Mouse (Mus musculus) MEL (cell line): ENCODE data around the gene Dock3. TPM values are rescaled to one million over a fixed set of nuclear protein-coding genes. Genes with fewer than 3 reads are reported as not detected.

ENCODE experiments used
- DNase-seq: peaks from one replicate; pipeline ENCODE4 v3.0.0; 2011; ENCODE audit warnings: low read depth, low spot score
- H3K27ac ChIP-seq: 2 replicates; pipeline ENCODE4 v1.5.1; 2012; ENCODE audit warnings: low read depth, mild to moderate bottlenecking, control low read depth, low read length, moderate library complexity; ENCODE audit not compliant: control insufficient read depth
- H3K27me3 ChIP-seq, 2 experiments: fragments of 150-350 bp in 1 of 2; sonication (generic) in 1 of 2; 2 replicates each; pipeline ENCODE4 v1.6.1; 2012; ENCODE audit warnings: low read length in 2 of 2, mild to moderate bottlenecking in 2 of 2, improper control_type of control experiment in 1 of 2, moderate library complexity in 1 of 2; ENCODE audit not compliant: insufficient read depth in 2 of 2, control insufficient read depth in 1 of 2
- H3K36me3 ChIP-seq, 2 experiments: 2 replicates each; pipeline ENCODE4 v1.6.1; 2012 to 2014; ENCODE audit warnings: low read length in 2 of 2, improper control_type of control experiment in 1 of 2, inconsistent platforms in 1 of 2, mild to moderate bottlenecking in 1 of 2; ENCODE audit not compliant: insufficient read depth in 2 of 2, control insufficient read depth in 1 of 2
- H3K4me1 ChIP-seq, 2 experiments: fragments of 150-350 bp in 1 of 2; sonication (generic) in 1 of 2; 2 replicates each; pipeline ENCODE4 v1.6.1; 2012; ENCODE audit warnings: low read length in 2 of 2, improper control_type of control experiment in 1 of 2, mild to moderate bottlenecking in 1 of 2; ENCODE audit not compliant: insufficient read depth in 2 of 2, control insufficient read depth in 1 of 2
- H3K4me3 ChIP-seq, 2 experiments: fragments of 150-350 bp in 1 of 2; sonication (generic) in 1 of 2; 2 replicates each; pipeline ENCODE4 v1.5.1; 2012; ENCODE audit warnings: low read depth in 2 of 2, low read length in 2 of 2, mild to moderate bottlenecking in 2 of 2, moderate library complexity in 2 of 2, control low read depth in 1 of 2, improper control_type of control experiment in 1 of 2; ENCODE audit not compliant: control insufficient read depth in 1 of 2, insufficient read depth in 1 of 2
- H3K79me2 ChIP-seq: 2 replicates; pipeline ENCODE4 v1.6.1; 2012; ENCODE audit warnings: mild to moderate bottlenecking, low read length, moderate library complexity; ENCODE audit not compliant: control insufficient read depth, poor library complexity, insufficient read depth
- H3K9ac ChIP-seq: 2 replicates; pipeline ENCODE4 v1.6.1; 2012; ENCODE audit warnings: low read depth, mild to moderate bottlenecking, control low read depth, low read length, moderate library complexity; ENCODE audit not compliant: control insufficient read depth, poor library complexity, severe bottlenecking
- H3K9me3 ChIP-seq: fragments of 150-350 bp; sonication (generic); replicated peaks from 2 replicates; pipeline ENCODE4 v1.6.1; 2012; ENCODE audit warnings: mild to moderate bottlenecking, low read length, improper control_type of control experiment, moderate library complexity; ENCODE audit not compliant: insufficient read depth
- BHLHE40 ChIP-seq: IDR thresholded peaks from 2 replicates; pipeline ENCODE4 v1.6.1; 2012; ENCODE audit warnings: low read depth, mild to moderate bottlenecking, inconsistent platforms, low read length, improper control_type of control experiment, borderline replicate concordance
- CHD2 ChIP-seq: IDR thresholded peaks from 2 replicates; pipeline ENCODE4 v1.6.1; 2011; ENCODE audit warnings: low read length, improper control_type of control experiment
- ELF1 ChIP-seq: IDR thresholded peaks from 2 replicates; pipeline ENCODE4 v1.6.1; 2014; ENCODE audit warnings: low read depth, mild to moderate bottlenecking, inconsistent platforms, low read length, improper control_type of control experiment, moderate library complexity
- GABPA ChIP-seq: IDR thresholded peaks from 2 replicates; pipeline ENCODE4 v1.6.1; 2012; ENCODE audit warnings: low read depth, mild to moderate bottlenecking, inconsistent platforms, low read length, improper control_type of control experiment, moderate library complexity
- GATA1 ChIP-seq: IDR thresholded peaks from 2 replicates; pipeline ENCODE4 v1.6.1; 2011; ENCODE audit warnings: low read depth, low read length, improper control_type of control experiment
- HCFC1 ChIP-seq: IDR thresholded peaks from 2 replicates; pipeline ENCODE4 v1.6.1; 2012; ENCODE audit warnings: low read depth, mild to moderate bottlenecking, inconsistent platforms, low read length, improper control_type of control experiment, moderate library complexity
- JUND ChIP-seq: IDR thresholded peaks from 2 replicates; pipeline ENCODE4 v1.6.1; 2011; ENCODE audit warnings: low read depth, mild to moderate bottlenecking, improper control_type of control experiment, low read length
- MEF2A ChIP-seq: IDR thresholded peaks from 2 replicates; pipeline ENCODE4 v1.6.1; 2014; ENCODE audit warnings: low read depth, mild to moderate bottlenecking, inconsistent platforms, low read length, improper control_type of control experiment; ENCODE audit not compliant: poor library complexity, insufficient replicate concordance, severe bottlenecking; ENCODE audit errors: extremely low read depth
- MYC ChIP-seq: IDR thresholded peaks from 2 replicates; pipeline ENCODE4 v1.6.1; 2011; ENCODE audit warnings: low read depth, mild to moderate bottlenecking, low read length, improper control_type of control experiment, moderate library complexity
- NELFE ChIP-seq: IDR thresholded peaks from 2 replicates; pipeline ENCODE4 v1.6.1; 2011; ENCODE audit warnings: low read depth, low read length, improper control_type of control experiment
- NRF1 ChIP-seq: IDR thresholded peaks from 2 replicates; pipeline ENCODE4 v1.6.1; 2014; ENCODE audit warnings: low read depth, mild to moderate bottlenecking, inconsistent platforms, low read length, improper control_type of control experiment, moderate library complexity; ENCODE audit not compliant: poor library complexity, insufficient read depth, severe bottlenecking
- POLR2A ChIP-seq, 2 experiments: IDR thresholded peaks; 2 replicates each; pipeline ENCODE4 v1.6.1; 2011 to 2012; ENCODE audit warnings: low read length in 2 of 2, mild to moderate bottlenecking in 2 of 2, control low read depth in 1 of 2, improper control_type of control experiment in 1 of 2, low read depth in 1 of 2, moderate library complexity in 1 of 2; ENCODE audit not compliant: control insufficient read depth in 1 of 2, insufficient read depth in 1 of 2, poor library complexity in 1 of 2
- POLR2AphosphoS2 ChIP-seq: IDR thresholded peaks from 2 replicates; pipeline ENCODE4 v1.6.1; 2011; ENCODE audit warnings: low read length, improper control_type of control experiment
- RAD21 ChIP-seq: IDR thresholded peaks from 2 replicates; pipeline ENCODE4 v1.6.1; 2011; ENCODE audit warnings: mild to moderate bottlenecking, low read depth, low read length, improper control_type of control experiment
- SIN3A ChIP-seq: IDR thresholded peaks from 2 replicates; pipeline ENCODE4 v1.6.1; 2012; ENCODE audit warnings: low read length, improper control_type of control experiment, inconsistent platforms
- SMC3 ChIP-seq: IDR thresholded peaks from 2 replicates; pipeline ENCODE4 v1.6.1; 2011; ENCODE audit warnings: low read depth, low read length, improper control_type of control experiment
- TAL1 ChIP-seq: IDR thresholded peaks from 2 replicates; pipeline ENCODE4 v1.6.1; 2012; ENCODE audit warnings: mild to moderate bottlenecking, inconsistent platforms, low read length, moderate library complexity, mixed read lengths
- UBTF ChIP-seq: IDR thresholded peaks from 2 replicates; pipeline ENCODE4 v1.6.1; 2012; ENCODE audit warnings: low read depth, mild to moderate bottlenecking, inconsistent platforms, low read length, improper control_type of control experiment, moderate library complexity, borderline replicate concordance; ENCODE audit not compliant: insufficient read depth
- USF1 ChIP-seq: IDR thresholded peaks from 2 replicates; pipeline ENCODE4 v1.6.1; 2014; ENCODE audit warnings: low read depth, mild to moderate bottlenecking, inconsistent platforms, low read length, improper control_type of control experiment, moderate library complexity
- polyA plus RNA-seq, 2 experiments: library from polyadenylated mRNA; stranded (reverse) in 1 of 2; unstranded in 1 of 2; fragments of >175 nt in 1 of 2; fragments of >200 nt in 1 of 2; gene quantifications; 2 replicates each; pipeline versions ENCODE4 v1.2.1 to v1.2.4; 2012; ENCODE audit warnings: low replicate concordance in 2 of 2, low read depth in 1 of 2; ENCODE audit not compliant: insufficient read length in 2 of 2, insufficient read depth in 1 of 2, missing spikeins in 1 of 2
- total RNA-seq: library from RNA; depleted of rRNA; stranded (reverse); fragments of 300-350 nt; gene quantifications from 2 replicates; pipeline ENCODE4 v1.2.3, GENCODE M21; 2012

Dock3 gene
- total and polyA plus RNA-seq, 3 experiments = 0.03 to 0.08 TPM; not detected in 1

DNA sequence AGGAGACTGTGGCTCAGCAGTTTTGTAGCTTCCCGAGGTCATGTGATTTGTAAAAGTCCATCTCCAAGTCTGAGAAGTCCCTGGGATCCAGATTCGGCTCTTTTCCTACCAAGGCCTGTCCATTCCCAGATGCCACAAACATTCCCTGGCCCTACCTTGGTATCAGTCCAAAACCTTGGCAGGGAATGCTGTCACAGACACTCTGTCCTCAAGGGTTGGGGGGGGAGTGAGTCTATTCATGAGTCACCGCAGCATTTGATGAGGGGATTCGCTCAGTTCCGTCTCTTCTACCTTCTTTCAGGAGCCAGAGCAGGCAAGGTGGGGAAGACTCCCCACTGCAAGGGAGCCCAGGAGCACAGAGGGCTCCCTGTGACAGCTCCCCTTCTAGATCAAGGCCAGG lies 44.0 kb upstream of the Dock3 start:
- H3K4me3 ChIP-seq = no peak overlapping the region
- no peaks in the 10 kb centered on the region for H3K27me3 ChIP-seq
- no peak for DNase-seq
- no peaks in the 10 kb centered on the region for H3K79me2 ChIP-seq
- peaks cover 28 to 45% of the 10 kb centered on the region in 2 experiments for H3K4me1 ChIP-seq
- H3K9me3 ChIP-seq = no peaks in the 10 kb centered on the region
- H3K27ac ChIP-seq = no peak overlapping the region
- TF ChIP-seq JUND (no peak), HCFC1 (no peak), POLR2AphosphoS2 (no peak), USF1 (no peak), MYC (no peak), SIN3A (no peak), UBTF (no peak), GATA1 (no peak), MEF2A (no peak)
- peaks cover 0 to 33% of the 10 kb centered on the region in 2 experiments; a peak in 2 of 4 replicates for H3K36me3 ChIP-seq
- H3K9ac ChIP-seq = no peak overlapping the region

GRCm38 (mm10) chr9:107274751-107275150 lies 43.0 kb upstream of the Dock3 start:
- no peak overlapping the region for H3K9ac ChIP-seq
- H3K4me3 ChIP-seq = no peak overlapping the region
- H3K36me3 ChIP-seq = peaks cover 0 to 38% of the 10 kb centered on the region in 2 experiments; a peak in 2 of 4 replicates
- no peak for TF ChIP-seq BHLHE40
- TF ChIP-seq UBTF = no peak
- TF ChIP-seq CHD2 = no peak
- no peak for TF ChIP-seq NRF1
- TF ChIP-seq NELFE = no peak
- no peak for TF ChIP-seq SMC3
- no peak for TF ChIP-seq POLR2AphosphoS2
- TF ChIP-seq ELF1 = no peak
- TF ChIP-seq POLR2A (IDR thresholded peaks at IDR 0.05; ENCODE audit: control insufficient read depth in 1 of 2, insufficient read depth in 1 of 2, low read depth in 1 of 2, low read length in 2 of 2, poor library complexity in 1 of 2) = no peak
- TF ChIP-seq GABPA = no peak
- no peak for TF ChIP-seq TAL1
- no peak for TF ChIP-seq RAD21
- H3K27me3 ChIP-seq = no peaks in the 10 kb centered on the region
- no peak overlapping the region for H3K27ac ChIP-seq
- peaks cover 29 to 49% of the 10 kb centered on the region in 2 experiments for H3K4me1 ChIP-seq
- no peaks in the 10 kb centered on the region for H3K79me2 ChIP-seq
- DNase-seq = no peak
- no peaks in the 10 kb centered on the region for H3K9me3 ChIP-seq
